Mouse (Mus musculus) layer of hippocampus, postnatal 10 days (tissue): ENCODE measurements at regions not wholly inside any gene's neighbourhood (a gene's known extent, or its start where the extent isn't known, plus 50 kb on each side); places are given as distances from the start of the nearest gene placed in this dataset.

ENCODE experiments used
- DNase-seq, 2 experiments: peaks; one replicate each; pipeline ENCODE4 v3.0.0; 2021; ENCODE audit warnings: low spot score in 2 of 2
- microRNA-seq, 2 experiments: library from miRNA; unstranded; fragments of <30 nt; microRNA quantifications; one replicate each; pipeline ENCODE4 v1.2.0; 2021

- DNase-seq, result no peak
Observed at GRCm38 (mm10) chr12:77014908-77015307, 52.9 kb upstream of the Max start.

Small RNA genes in the stretch of these regions (microRNA-seq; reads per million reads assigned to microRNA genes)
- gene Gm22696, result 0 reads per million in 2 experiments
